Comparison of ENCODE assay signal across 11 mouse cellular contexts in the genomic region with DNA sequence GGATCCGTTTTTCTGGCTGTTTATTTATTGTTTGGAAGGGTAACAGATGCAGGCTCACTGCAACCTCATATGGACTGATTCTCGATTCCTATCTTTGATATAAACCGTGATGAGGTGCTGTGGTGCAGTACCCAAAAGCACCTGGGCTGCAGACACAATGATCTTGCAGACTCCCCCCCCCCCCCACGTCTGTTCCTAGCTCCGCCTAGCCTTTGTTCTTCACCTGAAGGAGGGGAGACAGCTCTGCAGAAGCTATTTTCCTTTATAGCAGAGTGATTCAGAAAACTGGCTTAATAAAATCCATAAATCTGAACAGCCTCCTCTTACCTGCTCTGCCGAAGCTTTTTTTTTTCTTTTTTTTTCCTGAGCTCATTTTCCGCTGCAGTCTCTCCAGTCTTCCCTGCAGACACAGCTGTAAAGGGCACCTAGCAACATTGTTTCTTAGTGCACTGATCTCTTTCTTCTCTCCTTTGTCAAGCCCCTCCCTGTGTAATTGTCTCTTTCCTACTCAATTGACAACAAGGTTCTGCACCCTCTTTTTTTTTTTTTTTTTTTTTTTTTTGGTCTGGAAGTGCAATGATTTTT. TPM values are rescaled to one million over a fixed set of nuclear protein-coding genes. Genes with fewer than 3 reads are reported as not detected.
A peak's percentile ranks its signal among the peaks of the same experiment; 100 is the strongest.
DNase-seq lines count a peak whose midpoint lies in the region; ATAC-seq lines count a peak whose summit lies in the region.
"Had no signal": no experiment of that assay in that cellular context is flagged by ENCODE, and none has a peak within 500 bp of the region (broad histone marks: within the 10 kb centered on the region; RNA-seq: fewer than 3 reads in every experiment).

No protein-coding gene starts in this region.

- H3K4me3 ChIP-seq in kidney, embryonic 15.5 days (replicated peaks) = no peak overlapping the region
- H3K4me3 ChIP-seq in embryonic facial prominence, embryonic 10.5 days = no peak overlapping the region
- H3K4me3 ChIP-seq in hindbrain, embryonic 14.5 days (replicated peaks; ENCODE audit: low read length) = no peak overlapping the region
- no peak overlapping the region for H3K4me3 ChIP-seq in midbrain, embryonic 15.5 days
- no peak overlapping the region for H3K4me3 ChIP-seq in heart, embryonic 11.5 days (ENCODE audit: low read depth, low read length)
- H3K4me3 ChIP-seq: megakaryocyte, embryonic 14.5 days had no signal

- no peaks in the 10 kb centered on the region for H3K9me3 ChIP-seq in kidney, embryonic 15.5 days (replicated peaks)
- H3K9me3 ChIP-seq in embryonic facial prominence, embryonic 10.5 days = no peaks in the 10 kb centered on the region
- H3K9me3 ChIP-seq in hindbrain, embryonic 14.5 days (ENCODE audit: control insufficient read depth, low read length) = no peaks in the 10 kb centered on the region
- no peaks in the 10 kb centered on the region for H3K9me3 ChIP-seq in midbrain, embryonic 15.5 days
- no peaks in the 10 kb centered on the region for H3K9me3 ChIP-seq in heart, embryonic 11.5 days (replicated peaks; ENCODE audit: control insufficient read depth, low read length)
- H3K9me3 ChIP-seq: megakaryocyte, embryonic 14.5 days had no signal

- H3K9ac ChIP-seq in kidney, embryonic 15.5 days = no peak overlapping the region
- H3K9ac ChIP-seq in hindbrain, embryonic 14.5 days = peak overlapping the region; percentile 58
- 0 out of 2 replicates have a peak overlapping the region, but pooled peaks have one; percentile 24 for H3K9ac ChIP-seq in midbrain, embryonic 15.5 days
- no peak overlapping the region for H3K9ac ChIP-seq in heart, embryonic 11.5 days (ENCODE audit: low read depth, low read length)
- H3K9ac ChIP-seq: liver, embryonic 14.5 days had no signal

- peak overlapping the region; percentile 35 for H3K4me2 ChIP-seq in kidney, embryonic 15.5 days
- H3K4me2 ChIP-seq in hindbrain, embryonic 14.5 days (replicated peaks) = peak overlapping the region; percentile 40
- peak overlapping the region; percentile 31 for H3K4me2 ChIP-seq in midbrain, embryonic 15.5 days
- H3K4me2 ChIP-seq in heart, embryonic 11.5 days = no peak overlapping the region

- DNase-seq in kidney, adult 11 months = no peak
- peak; percentile 21 for DNase-seq in embryonic facial prominence, embryonic 10.5 days (ENCODE audit: low spot score)
- peak; percentile 60 for DNase-seq in hindbrain, embryonic 14.5 days (ENCODE audit: low spot score)
- no peak for DNase-seq in Muller cell, postnatal 12 days (ENCODE audit: inconsistent ontology term)
- DNase-seq in layer of hippocampus, adult 9-10 months (ENCODE audit: low spot score) = no peak
- DNase-seq: gastrocnemius, postnatal 10 days had no signal

- whole genome bisulfite sequencing in kidney, embryonic 15.5 days = 21% methylated on average over 7 of the region's 7 CpGs
- 33% methylated on average over 7 of the region's 7 CpGs for WGBS in embryonic facial prominence, embryonic 10.5 days
- 29% methylated on average over 7 of the region's 7 CpGs for WGBS in hindbrain, embryonic 14.5 days
- 25% methylated on average over 7 of the region's 7 CpGs for WGBS in midbrain, embryonic 15.5 days
- 47% methylated on average over 7 of the region's 7 CpGs for WGBS in heart, embryonic 11.5 days (ENCODE audit: insufficient replicate concordance)

- no peaks in the 10 kb centered on the region for H3K36me3 ChIP-seq in kidney, embryonic 15.5 days
- H3K36me3 ChIP-seq in embryonic facial prominence, embryonic 10.5 days (replicated peaks) = no peaks in the 10 kb centered on the region
- no peaks in the 10 kb centered on the region for H3K36me3 ChIP-seq in hindbrain, embryonic 14.5 days (replicated peaks; ENCODE audit: control insufficient read depth, insufficient read depth)
- H3K36me3 ChIP-seq in midbrain, embryonic 15.5 days (replicated peaks) = no peaks in the 10 kb centered on the region
- H3K36me3 ChIP-seq in heart, embryonic 11.5 days (ENCODE audit: control insufficient read depth, insufficient read depth, low read length) = no peaks in the 10 kb centered on the region

- H3K4me1 ChIP-seq in kidney, embryonic 15.5 days = peaks cover 38% of the 10 kb centered on the region
- H3K4me1 ChIP-seq in embryonic facial prominence, embryonic 10.5 days = peaks cover 82% of the 10 kb centered on the region
- peaks cover 56% of the 10 kb centered on the region for H3K4me1 ChIP-seq in hindbrain, embryonic 14.5 days (replicated peaks; ENCODE audit: control insufficient read depth, insufficient read depth, low read length)
- peaks cover 30% of the 10 kb centered on the region for H3K4me1 ChIP-seq in midbrain, embryonic 15.5 days
- H3K4me1 ChIP-seq in heart, embryonic 11.5 days (ENCODE audit: control insufficient read depth, insufficient read depth, low read length) = peaks cover 12% of the 10 kb centered on the region

- no peak for ATAC-seq in kidney, embryonic 15.5 days (replicated peaks; ENCODE audit: low FRiP score)
- peak; percentile 65 for ATAC-seq in hindbrain, embryonic 14.5 days (ENCODE audit: low FRiP score)
- peak; percentile 76 for ATAC-seq in midbrain, embryonic 15.5 days (replicated peaks)
- no peak for ATAC-seq in heart, embryonic 11.5 days (replicated peaks; ENCODE audit: insufficient number of reproducible peaks, low FRiP score, low TSS enrichment)

- no peak overlapping the region for H3K27ac ChIP-seq in kidney, embryonic 15.5 days
- H3K27ac ChIP-seq in embryonic facial prominence, embryonic 10.5 days (replicated peaks) = peak overlapping the region; percentile 81
- peak overlapping the region; percentile 95 for H3K27ac ChIP-seq in hindbrain, embryonic 14.5 days
- H3K27ac ChIP-seq in midbrain, embryonic 15.5 days = peak overlapping the region; percentile 91
- no peak overlapping the region for H3K27ac ChIP-seq in heart, embryonic 11.5 days (ENCODE audit: low read depth, low read length)
- H3K27ac ChIP-seq: liver, embryonic 14.5 days had no signal

- H3K27me3 ChIP-seq in kidney, embryonic 15.5 days = no peaks in the 10 kb centered on the region
- no peaks in the 10 kb centered on the region for H3K27me3 ChIP-seq in embryonic facial prominence, embryonic 10.5 days (replicated peaks; ENCODE audit: low read depth, poor library complexity, severe bottlenecking)
- no peaks in the 10 kb centered on the region for H3K27me3 ChIP-seq in hindbrain, embryonic 14.5 days (ENCODE audit: control insufficient read depth, insufficient read depth, low read length)
- no peaks in the 10 kb centered on the region for H3K27me3 ChIP-seq in midbrain, embryonic 15.5 days (replicated peaks)
- H3K27me3 ChIP-seq in heart, embryonic 11.5 days (ENCODE audit: control insufficient read depth, insufficient read depth, low read length) = no peaks in the 10 kb centered on the region

RNA-seq across cellular contexts. Expression of gene Ttc30a1, which starts 7.1 kb away (rescaled TPM):
- polyA plus RNA-seq in kidney, embryonic 15.5 days (2015; fragmentation: Nextera tagmentation; extraction: Ambion mirVana) = 8.2 and 9.2 TPM in 2 replicates
- 11.5 and 11.7 TPM in 2 replicates for polyA plus RNA-seq in embryonic facial prominence, embryonic 10.5 days (2016; fragmentation: Nextera tagmentation; extraction: Ambion mirVana)
- 8.7 and 9.2 TPM in 2 replicates for polyA plus RNA-seq in hindbrain, embryonic 14.5 days (2014; fragmentation: Nextera tagmentation; extraction: Ambion mirVana)
- polyA plus RNA-seq in midbrain, embryonic 15.5 days (2015; fragmentation: Nextera tagmentation; extraction: Ambion mirVana) = 8.3 and 9.2 TPM in 2 replicates
- 6.6 and 7.1 TPM in 2 replicates for polyA plus RNA-seq in heart, embryonic 11.5 days (2014; fragmentation: Nextera tagmentation; extraction: Ambion mirVana)

RNA-seq across cellular contexts. Expression of gene Ttc30a2, which starts 10.9 kb away (rescaled TPM):
- polyA plus RNA-seq in kidney, embryonic 15.5 days (2015; fragmentation: Nextera tagmentation; extraction: Ambion mirVana) = 0.47 and 0.98 TPM in 2 replicates
- 0.23 and 0.65 TPM in 2 replicates for polyA plus RNA-seq in embryonic facial prominence, embryonic 10.5 days (2016; fragmentation: Nextera tagmentation; extraction: Ambion mirVana)
- polyA plus RNA-seq in hindbrain, embryonic 14.5 days (2014; fragmentation: Nextera tagmentation; extraction: Ambion mirVana) = 1.3 and 1.5 TPM in 2 replicates
- polyA plus RNA-seq in midbrain, embryonic 15.5 days (2015; fragmentation: Nextera tagmentation; extraction: Ambion mirVana) = 0.68 and 0.75 TPM in 2 replicates
- 0.75 and 1.1 TPM in 2 replicates for polyA plus RNA-seq in heart, embryonic 11.5 days (2014; fragmentation: Nextera tagmentation; extraction: Ambion mirVana)

RNA-seq across cellular contexts. Expression of gene Ttc30b, which starts 50.5 kb away (rescaled TPM):
- 11.8 and 12.3 TPM in 2 replicates for polyA plus RNA-seq in kidney, embryonic 15.5 days (2015; fragmentation: Nextera tagmentation; extraction: Ambion mirVana)
- polyA plus RNA-seq in embryonic facial prominence, embryonic 10.5 days (2016; fragmentation: Nextera tagmentation; extraction: Ambion mirVana) = 6.2 and 7.0 TPM in 2 replicates
- 22.7 and 23.6 TPM in 2 replicates for polyA plus RNA-seq in hindbrain, embryonic 14.5 days (2014; fragmentation: Nextera tagmentation; extraction: Ambion mirVana)
- polyA plus RNA-seq in midbrain, embryonic 15.5 days (2015; fragmentation: Nextera tagmentation; extraction: Ambion mirVana) = 20.2 and 21.2 TPM in 2 replicates
- 9.3 TPM in 2 replicates for polyA plus RNA-seq in heart, embryonic 11.5 days (2014; fragmentation: Nextera tagmentation; extraction: Ambion mirVana)

Comparison
In these comparisons a context has a peak if more than half of its experiments do, and no peak if none do; other contexts are left out.
1. ATAC-seq: peak in hindbrain, embryonic 14.5 days (single experiment) and midbrain, embryonic 15.5 days (single experiment); none in kidney, embryonic 15.5 days (single experiment) and heart, embryonic 11.5 days (single experiment).
2. H3K27ac ChIP-seq: peak in embryonic facial prominence, embryonic 10.5 days (single experiment), hindbrain, embryonic 14.5 days (single experiment) and midbrain, embryonic 15.5 days (single experiment); none in kidney, embryonic 15.5 days (single experiment) and heart, embryonic 11.5 days (single experiment).
3. H3K9ac ChIP-seq: peak in hindbrain, embryonic 14.5 days (single experiment) and midbrain, embryonic 15.5 days (single experiment); none in kidney, embryonic 15.5 days (single experiment) and heart, embryonic 11.5 days (single experiment).
4. DNase-seq: peak in embryonic facial prominence, embryonic 10.5 days (single experiment) and hindbrain, embryonic 14.5 days (single experiment); none in kidney, adult 11 months (single experiment), Muller cell, postnatal 12 days (single experiment) and layer of hippocampus, adult 9-10 months (single experiment).